Mouse (Mus musculus) Patski (cell line): ENCODE data around the gene Ank2. TPM values are rescaled to one million over a fixed set of nuclear protein-coding genes. Genes with fewer than 3 reads are reported as not detected.

Experiments
- ATAC-seq: fragments of 100-300 bp; one replicate; pipeline ENCODE4 v1.8.0; 2021
- CTCF ChIA-PET: fragments of 350-600 bp; sonication (Branson Sonifier 250); formaldehyde crosslinking; loops from one replicate; lab custom pipeline; 2022; ENCODE audit warnings: inconsistent platforms; lab: Charles Lee
- POLR2A ChIA-PET: fragments of 350-600 bp; sonication (Branson Sonifier 250); formaldehyde crosslinking; loops from one replicate; lab custom pipeline; 2022; ENCODE audit warnings: antibody characterized with exemption, inconsistent platforms; lab: Charles Lee
- DNase-seq: peaks from one replicate; pipeline ENCODE4 v3.0.0-alpha.2; 2011; ENCODE audit warnings: low read depth, low spot score
- H3K27me3 ChIP-seq: fragments of 371-371 bp; one replicate; pipeline ENCODE4 v1.5.1; 2021
- CTCF ChIP-seq: fragments of 100-300 bp; IDR thresholded peaks from one replicate; pipeline ENCODE4 v1.5.1; 2021
- in situ Hi-C: fragments of 300-500 bp; cut with MboI; formaldehyde crosslinking; loops from 3 replicates; pipeline ENCODE4 v1.11.1; 2018; ENCODE audit warnings: low pct_unique_long_range_greater_than_20kb, mixed read lengths
- polyA plus RNA-seq: library from polyadenylated mRNA; unstranded; gene quantifications from one replicate; pipeline ENCODE4 v1.2.3, GENCODE M21; 2021

The Ank2 gene
- polyA plus RNA-seq, 1 experiment from 2014 or later: 47.7 TPM

GRCm38 (mm10) chr3:127013976-127014375, 485.2 kb downstream of the Ank2 start:
- no peak for DNase-seq
- POLR2A ChIA-PET: no interaction called here
- CTCF ChIA-PET: interaction anchor here (0.7 to 2.3 kb wide), 5 partner anchors 8 to 171 kb away, joined by 3 to 13 read pairs (median 3); no protein-coding TSS in a partner anchor
- TF ChIP-seq CTCF: no peak
- ATAC-seq: no peak
- H3K27me3 ChIP-seq: no peaks in the 10 kb centered on the region
- in situ Hi-C loops: no loop called here

- ChIA-PET CTCF (interaction anchor here (1.1 to 2.7 kb wide), 5 partner anchors 9 to 165 kb away, joined by 3 to 14 read pairs (median 4); no protein-coding TSS in a partner anchor), POLR2A (no interaction called here)
- no peak for ATAC-seq
- peak; percentile 89 for TF ChIP-seq CTCF
- DNase-seq: no peak
- H3K27me3 ChIP-seq: no peaks in the 10 kb centered on the region
- in situ Hi-C loops: no loop called here
Observed at GRCm38 (mm10) chr3:127012525-127012924, 486.6 kb downstream of the Ank2 start.

GRCm38 (mm10) chr3:127005898-127006673, 493.1 kb downstream of the Ank2 start:
- in situ Hi-C loops: no loop called here
- TF ChIP-seq CTCF: no peak
- ChIA-PET POLR2A (no interaction called here), CTCF (interaction anchor here (1.4 kb wide), 1 partner anchor 9 kb away, joined by 3 read pairs; no protein-coding TSS in a partner anchor)
- H3K27me3 ChIP-seq: no peaks in the 10 kb centered on the region
- DNase-seq (no peak), ATAC-seq (no peak)

DNA sequence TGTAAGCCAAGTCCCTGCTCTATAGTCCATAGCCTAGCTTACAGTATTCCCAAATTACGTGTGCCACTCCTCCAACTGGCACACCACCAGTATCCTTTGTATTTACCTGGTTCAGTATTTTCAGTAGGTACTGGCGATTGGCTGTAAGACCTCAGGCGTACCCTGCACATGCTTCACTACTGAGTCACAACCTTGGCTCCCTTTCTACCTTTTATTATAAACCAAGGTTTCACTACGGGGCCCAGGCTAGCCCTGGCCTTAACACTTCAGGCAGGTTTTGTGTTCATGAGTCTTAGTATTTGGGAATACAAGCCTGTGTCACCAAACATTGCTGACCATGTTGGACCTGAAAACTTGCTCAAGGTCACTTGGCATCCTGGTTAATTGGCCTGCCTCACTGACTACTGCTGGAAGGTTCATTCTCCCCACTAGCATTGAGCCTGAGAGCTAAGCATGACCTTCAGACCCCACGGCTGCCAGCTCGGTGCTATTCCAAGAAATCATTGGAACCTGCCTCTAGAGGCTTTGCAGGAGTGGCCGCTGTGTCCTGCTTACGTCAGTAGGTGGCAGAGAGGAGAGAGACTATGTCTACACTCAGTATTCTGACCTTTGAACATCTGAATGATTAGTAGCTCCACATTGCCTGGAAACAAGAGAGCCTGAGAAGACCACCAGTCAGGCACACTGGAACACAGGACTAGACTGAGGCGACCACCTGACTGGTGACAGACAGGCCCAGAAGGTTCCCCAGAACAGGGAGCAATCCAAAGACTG, 494.1 kb downstream of the Ank2 start:
- ChIA-PET POLR2A (interaction anchor here (1.2 kb wide), 1 partner anchor 16 kb away, joined by 3 read pairs; no protein-coding TSS in a partner anchor), CTCF (interaction anchor here (1.0 kb wide), 1 partner anchor 26 kb away, joined by 3 read pairs; no protein-coding TSS in a partner anchor)
- in situ Hi-C loops: no loop called here
- no peak for ATAC-seq
- DNase-seq: no peak
- TF ChIP-seq CTCF: peak; percentile 54
- no peaks in the 10 kb centered on the region for H3K27me3 ChIP-seq

DNA sequence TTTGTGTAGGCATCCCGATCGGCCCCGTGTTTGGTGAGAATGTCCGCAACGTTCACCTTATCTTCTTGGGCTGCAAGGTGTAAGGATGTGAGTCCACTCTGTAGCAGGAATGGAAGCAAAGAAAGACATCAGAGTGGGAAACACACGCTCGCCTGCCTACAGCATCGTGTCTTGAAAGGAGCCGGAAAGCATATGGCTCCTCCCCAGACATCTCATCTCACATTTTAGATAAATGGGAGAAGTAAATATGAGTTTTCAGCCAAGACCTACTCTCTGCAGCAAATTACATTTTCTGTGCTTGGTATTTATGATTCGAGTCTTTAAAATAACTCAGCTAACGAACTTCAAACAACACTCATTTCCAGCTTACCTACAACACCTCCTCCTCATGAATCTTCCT, 495.2 kb downstream of the Ank2 start:
- H3K27me3 ChIP-seq: no peaks in the 10 kb centered on the region
- DNase-seq (no peak), ATAC-seq (no peak)
- TF ChIP-seq CTCF: no peak
- ChIA-PET CTCF (interaction anchor here (4.0 kb wide), 1 partner anchor 8 kb away, joined by 14 read pairs; no protein-coding TSS in a partner anchor), POLR2A (interaction anchor here (0.7 kb wide), 1 partner anchor 175 kb away, joined by 3 read pairs; no protein-coding TSS in a partner anchor)
- in situ Hi-C loops: no loop called here

GRCm38 (mm10) chr3:126998742-126999112, 500.4 kb downstream of the Ank2 start:
- no peak for ATAC-seq
- DNase-seq: no peak
- TF ChIP-seq CTCF: no peak
- CTCF ChIA-PET: interaction anchor here (0.9 kb wide), 1 partner anchor 66 kb away, joined by 3 read pairs; no protein-coding TSS in a partner anchor
- POLR2A ChIA-PET: no interaction called here
- in situ Hi-C loops: loop anchor here (5.0 kb wide), 1 partner anchor 66 kb away; no protein-coding TSS in a partner anchor
- no peaks in the 10 kb centered on the region for H3K27me3 ChIP-seq

DNA sequence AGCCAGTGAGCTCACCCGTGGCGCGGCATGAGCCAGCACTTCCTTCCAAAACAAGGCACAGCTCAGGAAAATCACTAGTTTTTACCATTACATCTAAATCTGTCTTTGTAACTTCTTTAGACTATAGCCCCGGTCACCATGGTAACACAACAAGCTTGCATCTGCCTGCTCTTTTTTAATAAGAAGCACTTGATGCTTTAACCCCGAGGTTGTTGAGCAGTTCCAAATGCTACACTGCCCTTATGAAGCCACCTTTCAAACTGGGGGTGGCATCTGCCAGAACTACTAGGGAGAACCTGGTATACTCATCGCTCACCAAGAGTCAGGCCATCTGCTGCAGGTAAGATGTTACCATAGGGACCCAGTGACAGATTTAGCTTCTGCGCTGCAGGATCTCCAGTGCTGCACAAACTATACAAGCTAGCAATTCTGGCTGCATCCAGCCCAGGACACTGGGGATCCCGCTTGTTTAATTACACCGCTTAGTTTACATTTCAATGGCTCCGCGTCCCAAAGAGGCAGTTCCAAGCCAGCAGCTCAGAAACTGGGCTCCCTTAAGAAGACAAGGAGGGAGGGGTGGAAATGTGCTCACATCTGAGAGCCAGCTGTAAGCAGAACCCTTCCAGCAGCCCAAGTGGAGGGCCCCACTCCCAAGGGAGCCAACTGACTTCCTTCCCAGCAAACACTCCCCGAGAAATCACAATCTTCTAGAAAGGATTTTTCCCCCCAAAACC, 501.0 kb downstream of the Ank2 start:
- CTCF ChIA-PET: interaction anchor here (0.9 to 1.9 kb wide), 3 partner anchors 15 to 66 kb away, joined by 3 to 7 read pairs (median 4); no protein-coding TSS in a partner anchor
- no peaks in the 10 kb centered on the region for H3K27me3 ChIP-seq
- no peak for DNase-seq

GRCm38 (mm10) chr3:126997391-126998007, 501.7 kb downstream of the Ank2 start:
- DNase-seq (no peak), ATAC-seq (no peak)
- POLR2A ChIA-PET: no interaction called here
- CTCF ChIA-PET: interaction anchor here (1.0 to 1.9 kb wide), 4 partner anchors 11 to 43 kb away, joined by 3 to 7 read pairs (median 4); no protein-coding TSS in a partner anchor
- TF ChIP-seq CTCF: no peak
- no peaks in the 10 kb centered on the region for H3K27me3 ChIP-seq
- in situ Hi-C loops: loop anchor here (5.0 kb wide), 1 partner anchor 65 kb away; no protein-coding TSS in a partner anchor

More for the DNA sequence above, 501.0 kb downstream of the Ank2 start:
- in situ Hi-C loops: loop anchor here (5.0 kb wide), 1 partner anchor 66 kb away; no protein-coding TSS in a partner anchor
- no peak for TF ChIP-seq CTCF
- POLR2A ChIA-PET: no interaction called here
- no peak for ATAC-seq

DNA sequence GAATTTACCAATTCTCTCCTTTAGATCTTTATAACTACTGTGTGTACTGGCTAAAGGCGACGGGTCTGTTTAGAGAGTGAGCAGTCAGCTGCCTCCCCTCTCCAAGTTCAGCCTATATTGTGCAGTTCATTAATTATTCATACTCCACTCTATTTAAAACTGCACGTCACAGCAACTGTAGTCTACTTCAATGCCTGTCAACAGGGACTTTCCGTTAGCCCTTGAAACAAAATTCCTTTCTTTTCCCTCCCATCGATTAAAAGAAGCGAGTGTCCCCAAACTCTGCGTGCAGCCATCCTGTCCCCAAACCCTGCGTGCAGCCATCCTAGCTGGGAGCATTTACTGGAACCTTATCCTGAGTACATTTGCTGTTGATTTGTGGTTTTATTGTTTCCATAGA, 502.4 kb downstream of the Ank2 start:
- ChIA-PET POLR2A (interaction anchor here (1.1 kb wide), 1 partner anchor 399 kb away, joined by 3 read pairs; no protein-coding TSS in a partner anchor), CTCF (interaction anchor here (0.7 to 1.9 kb wide), 5 partner anchors 10 to 42 kb away, joined by 3 to 7 read pairs (median 4); no protein-coding TSS in a partner anchor)
- in situ Hi-C loops: loop anchor here (5.0 kb wide), 1 partner anchor 64 kb away; no protein-coding TSS in a partner anchor
- no peak for DNase-seq
- TF ChIP-seq CTCF: no peak
- ATAC-seq: no peak
- no peaks in the 10 kb centered on the region for H3K27me3 ChIP-seq
